Mouse (Mus musculus) left cerebral cortex, postnatal 4 days (tissue): ENCODE data around the gene Mllt10. TPM values are rescaled to one million over a fixed set of nuclear protein-coding genes. Genes with fewer than 3 reads are reported as not detected.

Experiments
- DNase-seq: peaks from one replicate; pipeline ENCODE4 v3.0.0-alpha.2; 2022
- intact Hi-C: fragments of 180-260 bp; cut with DNase I; formaldehyde crosslinking; loops from one replicate; pipeline ENCODE4 v1.15.1; 2025
- total RNA-seq, 2 experiments: library from RNA; stranded (reverse); gene quantifications; 2 replicates each; pipeline ENCODE4 v1.2.3; 2021

Gene Mllt10
- total RNA-seq, 2 experiments from 2014 or later = 50.4 to 59.6 TPM

DNA sequence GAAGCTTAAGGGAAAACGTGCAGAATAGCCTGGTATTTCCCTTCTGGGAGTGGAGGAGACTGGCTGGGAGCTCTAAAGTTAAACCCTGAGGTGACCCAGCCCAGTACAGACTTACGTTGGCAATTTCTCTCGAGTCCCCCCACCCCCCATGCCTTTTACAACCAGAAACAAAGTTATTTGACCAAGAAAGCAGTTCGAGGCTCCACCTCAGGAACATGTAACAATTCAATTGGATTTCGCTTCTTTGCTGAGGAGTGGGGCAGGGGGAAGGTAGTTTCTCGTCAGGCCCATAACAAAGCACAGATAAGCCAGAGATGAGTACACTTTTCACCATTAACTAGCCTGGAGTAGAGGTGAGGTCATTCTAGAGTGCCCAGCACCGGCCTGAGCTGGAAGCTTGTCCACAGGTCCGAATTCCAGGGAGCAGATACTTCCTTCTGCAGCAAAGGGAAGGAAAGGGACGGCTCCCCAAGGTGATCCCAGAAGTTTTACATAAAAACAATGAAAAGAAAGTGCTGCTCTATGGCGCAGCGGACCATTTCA, 5.7 kb upstream of the Mllt10 start:
- intact Hi-C loops = loop anchor here (10.0 kb wide), 1 partner anchor 1225 kb away; no protein-coding TSS in a partner anchor
- DNase-seq = no peak

DNA sequence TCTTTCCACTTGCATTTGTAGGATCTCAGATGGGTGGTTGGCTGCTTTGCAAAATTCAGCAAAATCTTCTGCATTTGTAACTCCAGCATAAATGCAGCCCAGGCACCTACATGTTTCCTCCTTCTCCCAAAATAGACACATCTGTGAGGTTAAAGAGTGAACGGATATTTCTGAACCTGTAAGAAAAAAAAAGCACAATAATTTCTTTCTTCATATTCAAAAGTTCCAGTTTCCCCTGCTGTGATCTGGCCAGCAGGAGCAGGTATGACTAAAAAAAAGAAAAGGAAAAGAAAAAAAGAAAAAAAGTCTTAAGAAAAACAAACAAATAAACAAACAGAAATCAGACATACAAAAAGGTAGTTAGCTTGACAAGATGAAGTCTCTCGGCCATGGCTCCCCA, 5.0 kb upstream of the Mllt10 start:
- no peak for DNase-seq

DNA sequence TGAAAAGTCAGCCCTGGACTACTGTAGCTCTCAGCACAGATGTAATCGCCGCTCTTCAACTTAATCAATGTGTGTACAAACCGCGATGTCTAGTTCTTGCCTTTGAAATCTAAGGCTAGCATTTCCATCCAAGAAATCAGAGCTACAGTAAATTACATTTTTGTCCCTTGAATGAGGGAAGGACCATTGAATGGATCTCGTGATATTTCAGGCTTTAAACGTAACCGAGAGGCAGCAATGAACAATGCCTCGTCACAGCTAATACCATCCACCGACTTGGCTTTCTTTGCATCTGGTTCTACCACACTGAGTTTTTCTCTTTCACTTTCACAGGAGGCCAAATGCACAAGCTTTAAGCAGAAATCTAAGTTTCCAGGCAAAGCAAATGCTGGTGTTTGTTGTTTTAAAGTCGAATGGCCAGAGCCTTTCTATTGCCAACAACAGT, 4.5 kb upstream of the Mllt10 start:
- no peak for DNase-seq
- intact Hi-C loops = loop anchor here (10.0 kb wide), 1 partner anchor 624 kb away; the partner anchor contains the start of genes Bmi1 and Commd3

More for the DNA sequence above, 5.0 kb upstream of the Mllt10 start:
- intact Hi-C loops = loop anchor here (10.0 kb wide), 1 partner anchor 625 kb away; the partner anchor contains the start of genes Bmi1 and Commd3

DNA sequence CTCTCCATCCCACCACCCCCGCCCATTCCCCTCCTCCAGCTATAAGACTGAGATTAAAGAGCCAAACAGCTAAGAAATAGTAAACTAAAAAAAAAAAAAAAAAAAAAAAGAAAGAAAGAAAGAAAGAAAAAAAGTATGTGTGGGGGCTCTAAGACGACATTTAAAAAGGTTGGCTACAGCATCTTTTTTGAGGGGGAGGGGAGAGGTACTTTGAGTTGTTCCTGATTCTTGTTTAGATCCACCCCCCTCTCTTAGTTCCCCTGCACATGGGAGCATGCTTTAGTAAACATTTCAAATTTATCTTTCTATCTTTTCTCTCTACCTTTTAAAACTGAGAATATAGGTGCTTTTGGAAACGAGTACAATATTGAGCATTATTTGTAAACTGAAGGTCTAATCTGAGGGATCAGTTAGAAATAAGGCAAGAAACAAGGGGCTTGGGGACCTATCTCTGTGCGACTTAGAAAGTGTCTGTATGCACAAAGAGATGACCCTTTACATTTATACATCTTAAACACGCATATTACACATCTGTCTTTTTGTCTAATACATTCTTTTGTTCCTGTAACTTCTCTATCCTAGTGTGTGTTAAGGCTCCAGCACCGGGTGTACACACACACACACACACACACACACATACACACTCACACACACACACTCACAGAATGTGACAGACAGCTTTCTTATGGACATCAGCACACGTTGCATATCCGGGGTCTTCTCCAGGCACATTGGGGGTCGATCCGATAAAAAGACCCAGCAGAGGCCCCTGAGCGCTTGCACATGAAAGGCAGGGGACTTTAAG, 3.8 kb upstream of the Mllt10 start:
- no peak for DNase-seq
- intact Hi-C loops = loop anchor here (10.0 kb wide), 1 partner anchor 624 kb away; the partner anchor contains the start of genes Bmi1 and Commd3

DNA sequence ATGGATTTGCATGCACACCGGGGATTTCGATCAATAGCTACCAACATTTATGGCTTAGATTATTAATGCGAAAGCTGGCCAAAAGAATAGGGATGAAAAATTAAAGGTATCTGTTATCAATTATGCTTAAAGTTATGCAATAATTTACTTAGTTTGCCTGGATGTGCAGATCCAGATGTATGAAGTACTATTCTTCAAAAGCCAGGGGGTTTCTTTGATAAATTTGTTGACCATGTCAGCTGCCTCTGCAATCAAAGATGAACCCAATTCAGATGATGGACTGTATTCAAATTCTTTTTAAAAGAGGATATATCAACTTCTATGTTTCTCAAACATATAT, 3.2 kb upstream of the Mllt10 start:
- DNase-seq = no peak
- intact Hi-C loops = loop anchor here (10.0 kb wide), 1 partner anchor 623 kb away; the partner anchor contains the start of genes Bmi1 and Commd3

DNA sequence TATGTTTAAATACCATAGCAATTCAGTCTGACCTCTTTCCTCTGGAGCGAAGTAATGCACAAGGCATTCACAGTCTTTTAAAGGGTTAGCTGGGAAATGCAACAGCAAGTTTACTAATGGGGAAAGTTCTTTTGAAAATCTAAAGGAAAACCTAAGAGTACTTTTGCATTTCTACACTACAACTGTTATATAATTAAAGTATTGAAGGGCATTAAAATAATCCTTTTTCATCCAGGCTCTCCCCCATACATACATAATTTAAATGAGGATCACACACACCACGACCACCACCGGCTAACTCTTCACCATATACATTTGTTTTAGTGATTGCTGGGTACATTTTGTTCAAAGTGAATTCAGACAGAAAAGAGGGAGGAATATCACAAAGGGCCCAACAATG, 2.5 kb upstream of the Mllt10 start:
- DNase-seq = no peak
- intact Hi-C loops = loop anchor here (10.0 kb wide), 1 partner anchor 622 kb away; the partner anchor contains the start of genes Bmi1 and Commd3

DNA sequence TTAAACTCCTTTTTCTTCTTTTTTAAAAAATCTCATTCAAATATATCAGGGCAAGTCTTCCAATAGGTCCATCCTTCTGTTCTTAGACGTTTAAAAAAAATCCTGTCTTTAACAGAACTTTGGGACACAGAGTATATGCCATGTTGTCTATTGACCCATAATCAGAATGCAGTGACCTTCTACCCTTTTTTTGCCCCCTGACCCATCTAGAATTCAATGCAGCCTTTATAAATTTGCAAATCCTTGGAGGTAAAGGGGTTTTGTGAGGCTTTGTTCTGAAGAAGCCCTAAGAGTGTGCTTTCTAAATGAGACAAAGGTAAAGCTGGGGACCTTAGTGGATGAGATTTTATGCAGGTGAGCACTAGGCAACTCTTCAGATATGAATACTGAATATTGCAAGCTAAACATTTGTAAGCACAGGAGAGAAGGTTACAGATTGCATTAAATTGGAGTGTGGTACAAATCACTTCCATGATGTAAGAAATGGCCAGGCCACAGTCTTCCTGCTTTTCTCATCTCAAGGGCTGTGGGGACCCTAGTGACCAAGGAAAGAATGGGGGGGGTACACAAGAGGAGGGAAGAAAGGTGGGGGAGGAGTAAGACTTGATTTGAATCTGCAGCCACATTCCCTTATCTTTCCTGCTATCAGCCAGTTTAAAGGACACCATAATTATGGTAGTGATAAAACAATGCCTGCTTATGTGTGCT, 1.6 kb upstream of the Mllt10 start:
- DNase-seq = no peak
- intact Hi-C loops = loop anchor here (10.0 kb wide), 1 partner anchor 621 kb away; the partner anchor contains the start of genes Bmi1 and Commd3

DNA sequence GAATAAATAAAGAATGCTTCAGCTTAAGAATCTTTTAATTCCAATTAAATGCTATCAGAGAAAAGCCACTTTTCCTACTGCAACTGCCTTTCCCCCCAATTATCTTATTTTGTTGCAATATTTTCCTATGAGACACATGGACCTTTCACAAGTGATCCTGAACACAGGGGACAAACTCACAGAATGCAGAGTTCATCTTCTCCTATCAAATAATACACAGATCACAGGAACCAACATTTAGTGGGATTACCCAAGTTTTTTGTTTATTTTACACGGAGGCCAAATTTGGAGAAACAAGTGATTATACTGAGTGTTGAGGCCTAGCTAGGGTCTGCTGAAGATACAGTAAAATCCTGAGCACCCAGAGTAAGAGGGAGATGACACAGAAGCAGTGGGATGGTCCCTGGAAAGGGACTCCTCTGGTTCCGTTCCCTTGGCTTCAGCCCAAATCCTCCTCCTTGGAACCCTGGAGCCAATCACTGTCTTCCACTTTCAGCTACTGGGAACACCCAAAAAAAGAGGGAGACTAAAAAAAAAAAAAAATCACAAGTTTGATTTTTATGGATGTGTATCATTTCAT, 996 bp upstream of the Mllt10 start:
- DNase-seq = peak; percentile 81
- intact Hi-C loops = loop anchor here (10.0 kb wide), 1 partner anchor 621 kb away; the partner anchor contains the start of genes Bmi1 and Commd3

DNA sequence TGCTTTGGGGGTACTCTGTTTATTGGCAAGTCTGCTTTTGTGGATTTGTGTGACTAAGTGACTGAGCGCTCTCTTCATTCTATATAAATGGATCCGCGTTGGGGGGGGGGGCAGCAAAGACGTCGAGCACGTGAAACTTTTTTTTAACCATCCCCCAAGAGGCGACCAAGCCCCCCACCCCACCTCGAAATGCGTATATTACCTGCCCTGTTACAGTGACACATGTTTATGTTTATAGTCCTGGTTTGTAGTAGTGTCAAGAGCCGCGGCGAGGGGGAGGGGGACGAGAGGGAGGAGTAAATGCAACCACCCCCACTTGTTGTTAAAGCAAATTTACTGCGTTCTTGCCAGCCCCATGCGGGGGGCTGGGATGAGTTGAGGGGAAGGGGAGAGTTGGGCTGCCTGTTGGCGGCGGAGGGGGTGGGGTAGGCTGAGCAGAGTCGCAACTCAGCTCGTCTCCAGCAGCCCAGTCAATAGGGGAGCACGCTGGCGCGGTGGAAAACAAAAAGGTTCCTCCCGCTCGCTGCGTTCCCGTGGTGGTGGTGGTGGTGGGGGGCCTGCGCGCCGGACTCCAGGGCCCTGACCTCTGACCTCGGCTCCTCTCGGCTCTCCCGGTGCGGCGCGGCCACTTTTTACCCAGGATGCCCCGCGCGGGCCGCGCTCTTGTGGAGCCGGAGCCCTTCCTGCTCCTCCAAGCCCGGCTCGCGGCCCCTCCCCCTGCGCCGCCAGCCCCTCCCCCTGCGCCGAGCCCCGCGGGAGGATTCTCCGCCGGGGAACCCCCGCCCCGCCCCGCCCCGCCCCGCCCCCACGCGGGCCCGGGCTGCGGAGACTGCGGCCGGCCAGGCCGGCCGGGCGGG, 1.1 kb downstream of the Mllt10 start:
- DNase-seq = peak; percentile 96
- intact Hi-C loops = loop anchor here (10.0 kb wide), 1 partner anchor 619 kb away; the partner anchor contains the start of genes Bmi1 and Commd3

DNA sequence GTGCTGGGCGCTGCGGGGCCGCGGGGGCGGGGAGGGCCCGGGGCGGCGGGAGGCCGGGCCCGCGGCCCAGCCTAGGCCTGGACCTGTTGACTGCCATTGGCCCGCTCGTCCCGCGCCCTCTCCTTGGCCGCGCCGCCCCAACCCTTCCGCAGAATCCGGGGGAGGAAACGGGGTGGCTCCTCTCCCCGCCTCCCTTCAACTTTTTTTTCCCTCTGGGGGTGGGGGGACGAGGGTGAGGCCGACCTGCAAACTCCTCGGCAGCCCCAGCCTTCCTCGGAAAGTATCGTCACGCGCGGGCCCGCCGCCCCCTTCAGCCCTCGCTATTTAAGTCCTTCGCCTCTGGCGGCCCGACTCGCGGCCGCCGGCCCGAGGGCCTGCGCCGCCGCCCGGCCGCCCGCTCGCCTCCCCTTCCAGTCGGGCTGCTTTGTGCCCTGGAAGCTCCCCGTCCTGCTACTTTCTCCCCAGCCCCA, 1.8 kb downstream of the Mllt10 start:
- DNase-seq = peak; percentile 94

DNA sequence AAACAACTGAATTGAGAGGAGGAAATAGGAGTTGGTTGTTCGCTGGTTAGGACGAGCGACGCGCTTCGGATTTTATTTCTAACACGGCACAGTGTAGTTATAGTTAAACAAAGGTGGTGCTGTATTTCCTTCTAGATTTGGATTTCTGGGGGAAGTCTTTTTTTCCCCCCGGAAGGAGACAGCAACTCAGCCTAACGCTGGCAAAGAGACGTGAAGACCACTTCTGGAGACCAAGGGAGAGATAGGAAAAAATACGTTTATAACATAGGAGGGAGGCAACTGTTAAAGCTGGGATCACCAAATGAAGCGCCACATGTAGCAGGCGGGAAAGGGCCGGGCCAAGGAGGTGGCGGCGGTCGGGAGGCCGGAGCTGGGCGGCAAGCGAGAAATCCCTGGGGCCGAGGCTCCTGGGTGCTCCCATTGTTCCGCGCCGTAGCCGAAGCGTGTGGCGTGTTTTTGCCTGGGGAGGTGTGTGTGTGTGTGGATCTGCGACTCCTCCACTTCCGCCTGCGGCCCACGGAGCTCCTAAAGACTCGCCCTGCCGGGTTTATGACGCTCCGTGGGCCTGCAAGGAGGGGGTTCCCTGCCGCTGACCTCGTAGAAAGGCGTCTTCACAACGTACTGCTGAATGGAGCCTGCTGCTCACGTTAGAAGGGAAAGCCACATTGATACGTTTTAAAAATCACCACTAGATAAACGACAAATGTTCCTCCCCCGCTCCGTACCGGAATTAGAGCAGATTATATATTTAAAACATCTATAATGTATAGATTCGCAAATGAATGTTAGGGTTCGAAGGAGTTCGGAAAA, 2.5 kb downstream of the Mllt10 start:
- peak; percentile 61 for DNase-seq
- intact Hi-C loops = loop anchor here (10.0 kb wide), 1 partner anchor 617 kb away; the partner anchor contains the start of genes Bmi1 and Commd3

More for the DNA sequence above, 1.8 kb downstream of the Mllt10 start:
- intact Hi-C loops = loop anchor here (10.0 kb wide), 1 partner anchor 618 kb away; the partner anchor contains the start of genes Bmi1 and Commd3

DNA sequence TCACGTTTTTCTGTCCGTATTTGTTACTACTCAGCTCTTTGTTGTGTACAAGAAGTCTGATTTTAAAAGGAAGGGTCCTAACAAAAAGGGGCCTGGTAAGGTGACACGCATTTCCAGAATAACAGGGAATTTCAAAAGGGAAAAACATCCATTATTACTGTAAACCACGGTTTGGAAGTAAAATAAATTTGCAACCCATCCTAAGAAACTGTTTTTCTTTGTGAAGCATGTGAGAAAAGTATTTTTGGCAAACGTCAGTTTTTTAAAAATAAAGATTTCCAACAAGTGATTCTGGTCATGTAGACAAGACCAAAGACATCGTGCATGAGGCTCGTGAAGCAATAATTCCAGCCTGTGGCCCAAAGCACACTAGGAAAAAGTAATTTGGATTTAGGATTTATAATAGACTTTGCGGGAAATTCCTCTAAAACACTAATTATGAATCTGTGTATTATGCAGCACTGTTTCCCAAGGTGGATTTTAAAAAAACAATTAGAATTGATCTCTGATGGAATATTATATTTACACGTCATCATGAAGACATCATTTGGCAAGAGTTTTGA, 3.2 kb downstream of the Mllt10 start:
- intact Hi-C loops = loop anchor here (10.0 kb wide), 1 partner anchor 617 kb away; the partner anchor contains the start of genes Bmi1 and Commd3
- no peak for DNase-seq

DNA sequence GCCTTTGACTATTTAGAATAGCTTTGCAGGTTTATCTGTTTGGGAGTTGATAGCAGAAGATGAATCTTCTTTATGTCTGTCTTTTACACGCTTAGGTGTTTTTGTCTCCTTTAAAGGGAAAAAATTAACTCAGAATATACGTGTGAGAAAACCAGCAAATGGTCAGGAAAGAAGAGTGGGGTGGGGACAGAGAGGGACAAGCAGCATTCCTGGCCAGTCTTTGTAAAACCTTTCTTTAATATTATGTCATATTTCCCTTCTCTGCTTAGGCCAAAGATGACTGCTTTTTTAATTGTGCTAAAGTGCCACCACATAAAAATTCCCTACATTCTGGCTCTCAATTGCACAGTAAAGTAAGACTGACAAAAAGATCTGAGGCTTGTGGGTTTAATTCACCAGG, 4.0 kb downstream of the Mllt10 start:
- intact Hi-C loops = loop anchor here (10.0 kb wide), 1 partner anchor 616 kb away; the partner anchor contains the start of genes Bmi1 and Commd3
- no peak for DNase-seq

DNA sequence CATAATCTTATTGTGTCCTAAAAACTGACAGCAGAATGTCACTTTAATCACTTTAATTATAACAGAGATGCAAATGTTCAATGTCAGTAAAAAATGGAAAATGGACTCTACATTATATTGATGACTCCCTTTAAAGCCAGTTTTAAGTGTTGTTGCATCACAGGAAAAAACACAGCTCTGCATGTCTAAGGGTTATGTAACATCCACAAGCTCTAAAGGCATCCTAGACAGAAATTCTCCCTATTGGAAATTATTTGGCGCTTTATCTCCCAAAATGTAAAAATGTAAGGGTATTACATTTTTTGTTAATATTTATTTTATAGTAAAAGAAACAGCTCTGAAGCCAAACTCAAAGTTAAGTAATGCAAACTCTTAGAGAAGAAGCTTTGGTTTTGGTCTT, 4.9 kb downstream of the Mllt10 start:
- intact Hi-C loops = loop anchor here (10.0 kb wide), 1 partner anchor 615 kb away; the partner anchor contains the start of genes Bmi1 and Commd3

DNA sequence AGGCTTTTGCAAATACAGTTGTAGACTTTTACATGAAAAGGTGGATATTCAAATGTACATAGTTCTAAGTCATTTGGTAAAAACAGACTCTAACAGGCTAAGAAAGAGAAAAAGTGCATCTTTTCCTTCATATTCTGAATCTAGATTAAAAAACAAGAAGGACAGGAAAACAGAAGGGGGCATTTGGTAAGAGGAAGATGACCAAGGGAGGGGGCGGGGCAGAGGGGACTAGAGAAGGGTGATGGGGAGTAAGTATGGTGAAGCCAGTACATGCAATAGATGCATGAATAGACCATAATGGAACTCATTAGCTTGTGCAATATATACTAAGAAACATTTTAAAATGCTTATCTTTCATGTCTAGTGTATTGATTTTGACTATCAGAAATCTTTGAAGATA, 5.4 kb downstream of the Mllt10 start:
- intact Hi-C loops = no loop called here
- DNase-seq = no peak

More for the DNA sequence above, 4.9 kb downstream of the Mllt10 start:
- no peak for DNase-seq

DNA sequence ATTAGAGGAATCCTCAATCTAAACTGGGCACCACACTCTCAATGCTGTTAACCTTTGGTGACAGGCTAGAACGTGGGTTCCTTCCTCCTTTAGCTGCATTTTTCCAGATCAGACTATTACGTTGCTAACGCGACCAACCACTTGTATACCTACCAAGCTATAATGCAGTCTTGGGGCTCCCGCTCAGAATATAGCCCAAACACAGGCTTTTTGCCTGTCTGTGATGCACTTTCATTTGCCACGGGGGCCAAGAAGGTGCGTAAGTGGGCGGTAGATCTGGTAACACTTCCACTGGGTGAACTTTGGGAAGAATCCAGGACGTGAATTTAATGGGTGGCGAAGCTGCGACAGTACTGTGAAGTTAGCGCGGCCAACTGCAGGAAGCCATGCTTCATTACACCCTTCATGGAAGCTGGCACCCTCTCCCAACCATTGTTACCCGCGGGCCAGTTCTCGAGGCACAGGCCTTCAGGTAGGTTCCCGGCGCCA, 8.8 kb downstream of the Mllt10 start:
- intact Hi-C loops = no loop called here
- peak; percentile 72 for DNase-seq

DNA sequence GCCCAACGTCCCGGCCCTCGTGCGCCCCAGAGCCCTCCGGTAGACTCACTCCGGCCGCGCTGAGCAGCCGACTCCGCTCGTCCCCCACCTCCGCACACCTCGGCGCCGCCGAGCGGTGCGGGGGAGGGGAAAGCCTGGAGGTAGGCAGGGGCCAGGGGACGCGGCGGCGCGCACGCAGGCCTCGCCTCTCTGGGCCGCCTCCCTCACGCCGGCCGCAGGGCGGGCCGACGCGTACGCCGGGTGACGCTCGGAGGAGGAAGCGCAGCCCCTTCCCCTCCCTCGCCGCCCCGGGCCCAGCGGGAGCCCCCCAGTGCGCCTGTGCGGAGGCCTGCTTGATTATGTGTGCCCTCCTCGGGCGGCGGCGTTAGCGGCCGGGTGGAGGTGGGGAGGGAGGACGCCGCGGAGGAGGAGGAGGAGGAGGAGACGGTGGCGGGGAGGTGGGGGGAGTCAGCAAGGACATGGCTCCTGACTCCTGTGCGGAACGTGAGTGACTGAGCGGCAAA, 9.4 kb downstream of the Mllt10 start:
- peak; percentile 96 for DNase-seq
- intact Hi-C loops = no loop called here
